Mouse (Mus musculus): ENCODE results near the gene Olfr67. TPM values are rescaled to one million over a fixed set of nuclear protein-coding genes. Genes with fewer than 3 reads are reported as not detected.
"Not testable (repeated sequence)": the region's sequence is repeated elsewhere in the genome, so short reads cannot be mapped to it uniquely, and the experiment has no call there.

Olfr67 gene
- total and polyA plus RNA-seq, 2 experiments from 2014 or later, result not detected

DNA sequence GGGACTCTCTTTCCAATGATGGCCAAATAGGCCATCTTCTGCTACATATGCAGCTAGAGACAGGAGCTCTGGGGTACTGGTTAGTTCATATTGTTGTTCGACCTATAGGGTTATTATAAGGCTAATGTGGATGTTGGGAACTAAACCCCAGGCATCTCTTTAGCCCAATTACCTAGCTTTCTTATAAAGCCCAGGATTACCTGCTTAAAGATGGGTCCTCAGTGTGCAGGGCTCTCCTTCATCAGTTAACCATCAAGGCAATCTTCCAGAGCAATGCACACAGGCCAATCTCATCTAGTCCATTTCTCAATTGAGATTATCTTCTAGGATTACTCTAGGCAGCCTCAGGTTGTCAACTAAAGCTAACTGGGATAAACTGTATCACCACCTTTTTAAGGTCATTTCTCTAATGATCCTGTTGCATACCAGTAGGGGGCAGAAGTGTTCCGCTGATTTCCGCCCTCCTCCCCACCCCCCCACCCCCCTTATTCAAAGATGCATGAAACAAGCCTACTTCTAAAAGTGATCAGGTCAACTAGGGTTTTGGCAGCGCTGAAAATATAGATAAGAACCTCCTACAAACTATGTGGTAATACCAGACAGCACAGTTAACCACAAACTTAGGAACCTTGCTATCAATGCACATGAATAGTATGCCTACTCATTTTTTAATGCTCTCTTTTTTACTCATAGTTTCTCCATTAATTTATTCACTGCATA, 1.2 kb upstream of the Olfr67 start:
- ATAC-seq (ENCODE audit: low FRiP score), result no peak

DNA sequence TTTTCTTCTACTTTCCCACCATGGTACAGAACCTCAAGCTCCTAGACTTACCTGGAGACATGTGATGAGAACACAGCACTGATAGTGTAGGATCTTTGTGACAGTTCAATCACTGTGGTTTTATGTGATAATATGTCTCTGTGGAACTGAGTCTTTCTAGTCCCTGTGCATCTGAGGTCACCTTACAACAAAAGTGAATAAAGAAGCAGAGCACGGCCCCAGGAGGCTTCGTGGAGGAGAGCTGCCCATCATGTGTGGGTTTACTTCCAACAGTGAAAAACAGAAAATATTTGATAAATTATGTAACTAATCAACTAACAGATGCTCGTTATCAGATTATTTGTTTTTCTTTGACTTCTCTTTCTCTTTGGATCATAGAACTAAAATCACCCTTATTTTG, 12.0 kb downstream of the Olfr67 start, which contains the start of gene Olfr68:
Olfr68 (minus strand) TSS at position 101 of the 400 bp plus-strand sequence.
- DNase-seq (ENCODE audit: low spot score), result no peak
- H3K27me3 ChIP-seq (ENCODE audit: insufficient read depth, low read length), result no peaks in the 10 kb centered on the region
- WGBS, result 81% methylated on average over 3 of the region's 3 CpGs
- TF ChIP-seq CTCF (IDR thresholded peaks at IDR 0.05), result no peak
- no peak within 1 kb of the TSS for H3K4me3 ChIP-seq (ENCODE audit: low read depth, low read length)
- no peak within 1 kb of the TSS for H3K4me2 ChIP-seq (ENCODE audit: low read depth, low read length, poor library complexity, severe bottlenecking)
- H3K36me3 ChIP-seq (ENCODE audit: insufficient read depth, low read length), result no peaks in the 10 kb centered on the region
- no peaks in the 10 kb centered on the region for H3K4me1 ChIP-seq (ENCODE audit: insufficient read depth, low read length)
- no peaks in the 10 kb centered on the region for H3K9me3 ChIP-seq (ENCODE audit: low read length)
- no peak within 1 kb of the TSS for H3K27ac ChIP-seq (ENCODE audit: low read depth, low read length)
- no peak for ATAC-seq (ENCODE audit: low FRiP score)
- H3K9ac ChIP-seq (replicated peaks; ENCODE audit: low read length, poor library complexity, severe bottlenecking), result no peak within 1 kb of the TSS

More for the DNA sequence above, 1.2 kb upstream of the Olfr67 start:
- 20% methylated on average over 4 of the region's 4 CpGs for WGBS
- Histone ChIP-seq H3K4me2 (ENCODE audit: low read depth, low read length, poor library complexity, severe bottlenecking) (no peak overlapping the region), H3K36me3 (ENCODE audit: insufficient read depth, low read length) (no peaks in the 10 kb centered on the region), H3K4me3 (ENCODE audit: low read depth, low read length) (no peak overlapping the region), H3K9me3 (ENCODE audit: low read length) (no peaks in the 10 kb centered on the region), H3K4me1 (ENCODE audit: insufficient read depth, low read length) (no peaks in the 10 kb centered on the region), H3K9ac (replicated peaks; ENCODE audit: low read length, poor library complexity, severe bottlenecking) (no peak overlapping the region), H3K27ac (ENCODE audit: low read depth, low read length) (no peak overlapping the region), H3K27me3 (ENCODE audit: insufficient read depth, low read length) (no peaks in the 10 kb centered on the region)
- no peak for DNase-seq (ENCODE audit: low spot score)
- TF ChIP-seq CTCF (IDR thresholded peaks at IDR 0.05), result no peak

DNA sequence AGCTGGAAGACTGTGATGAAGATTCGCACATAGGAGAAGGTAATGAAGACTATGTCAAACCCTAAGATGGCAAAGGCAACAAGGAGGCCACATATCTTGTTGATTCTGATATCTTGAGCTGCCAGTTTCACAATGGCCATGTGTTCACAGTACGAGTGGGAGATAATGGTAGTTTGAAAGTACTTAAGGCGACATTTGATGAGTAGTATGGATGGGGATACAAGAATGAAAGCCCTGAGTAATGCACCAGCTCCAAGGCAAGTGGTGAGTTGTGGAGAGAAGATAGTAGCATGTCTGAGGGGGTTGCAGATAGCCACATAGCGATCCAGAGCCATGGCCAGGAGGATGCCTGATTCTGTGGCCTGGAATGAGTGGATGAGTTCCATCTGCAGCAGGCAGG, 14.0 kb downstream of the Olfr67 start:
- H3K4me3 ChIP-seq (ENCODE audit: low read depth, low read length); H3K9me3 ChIP-seq (ENCODE audit: low read length); H3K36me3 ChIP-seq (ENCODE audit: insufficient read depth, low read length); ATAC-seq (ENCODE audit: low FRiP score); H3K4me1 ChIP-seq (ENCODE audit: insufficient read depth, low read length); H3K4me2 ChIP-seq (ENCODE audit: low read depth, low read length, poor library complexity, severe bottlenecking); H3K9ac ChIP-seq (replicated peaks; ENCODE audit: low read length, poor library complexity, severe bottlenecking); H3K27ac ChIP-seq (ENCODE audit: low read depth, low read length); H3K27me3 ChIP-seq (ENCODE audit: insufficient read depth, low read length); DNase-seq (ENCODE audit: low spot score): not testable (repeated sequence)
- WGBS, result 90% methylated on average over 4 of the region's 4 CpGs

DNA sequence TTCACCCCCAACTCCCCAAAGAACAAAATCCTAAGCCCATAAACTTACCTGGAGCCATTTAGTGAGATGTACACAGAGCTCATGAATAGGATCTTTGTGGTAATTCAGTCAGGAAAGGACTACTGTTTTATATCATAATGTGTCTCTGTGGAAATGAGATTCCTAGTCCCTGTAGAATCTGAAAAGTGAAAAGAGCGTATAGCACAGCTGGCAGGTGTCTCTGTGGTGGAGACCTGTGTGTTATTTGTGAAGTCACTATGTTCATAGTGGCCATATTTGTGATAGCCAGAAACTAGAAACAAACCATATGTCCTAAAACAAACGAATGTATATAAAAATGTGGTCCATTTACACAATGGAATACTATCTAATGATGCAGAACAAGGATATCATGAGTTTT, 20.1 kb downstream of the Olfr67 start, which contains the start of gene Olfr69:
Olfr69 (minus strand) TSS at position 101 of the 400 bp plus-strand sequence.
- 74% methylated on average over 2 of the region's 2 CpGs for WGBS
- DNase-seq (ENCODE audit: low spot score) (no peak), ATAC-seq (ENCODE audit: low FRiP score) (no peak)
- Histone ChIP-seq H3K9ac (replicated peaks; ENCODE audit: low read length, poor library complexity, severe bottlenecking) (no peak within 1 kb of the TSS), H3K36me3 (ENCODE audit: insufficient read depth, low read length) (no peaks in the 10 kb centered on the region), H3K9me3 (ENCODE audit: low read length) (no peaks in the 10 kb centered on the region), H3K4me1 (ENCODE audit: insufficient read depth, low read length) (no peaks in the 10 kb centered on the region), H3K27ac (ENCODE audit: low read depth, low read length) (no peak within 1 kb of the TSS), H3K4me3 (ENCODE audit: low read depth, low read length) (no peak within 1 kb of the TSS), H3K4me2 (ENCODE audit: low read depth, low read length, poor library complexity, severe bottlenecking) (no peak within 1 kb of the TSS), H3K27me3 (ENCODE audit: insufficient read depth, low read length) (no peaks in the 10 kb centered on the region)
- TF ChIP-seq CTCF (IDR thresholded peaks at IDR 0.05), result no peak

DNA sequence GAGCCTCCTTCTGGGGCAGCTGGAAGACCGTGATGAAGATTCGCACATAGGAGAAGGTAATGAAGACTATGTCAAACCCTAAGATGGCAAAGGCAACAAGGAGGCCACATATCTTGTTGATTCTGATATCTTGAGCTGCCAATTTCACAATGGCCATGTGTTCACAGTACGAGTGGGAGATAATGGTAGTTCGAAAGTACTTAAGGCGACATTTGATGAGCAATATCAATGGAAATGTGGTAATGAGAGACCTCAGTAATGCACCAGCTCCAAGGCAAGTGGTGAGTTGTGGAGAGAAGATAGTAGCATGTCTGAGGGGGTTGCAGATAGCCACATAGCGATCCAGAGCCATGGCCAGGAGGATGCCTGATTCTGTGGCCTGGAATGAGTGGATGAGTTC, 23.9 kb downstream of the Olfr67 start:
- H3K4me2 ChIP-seq (ENCODE audit: low read depth, low read length, poor library complexity, severe bottlenecking), result not testable (repeated sequence)

DNA sequence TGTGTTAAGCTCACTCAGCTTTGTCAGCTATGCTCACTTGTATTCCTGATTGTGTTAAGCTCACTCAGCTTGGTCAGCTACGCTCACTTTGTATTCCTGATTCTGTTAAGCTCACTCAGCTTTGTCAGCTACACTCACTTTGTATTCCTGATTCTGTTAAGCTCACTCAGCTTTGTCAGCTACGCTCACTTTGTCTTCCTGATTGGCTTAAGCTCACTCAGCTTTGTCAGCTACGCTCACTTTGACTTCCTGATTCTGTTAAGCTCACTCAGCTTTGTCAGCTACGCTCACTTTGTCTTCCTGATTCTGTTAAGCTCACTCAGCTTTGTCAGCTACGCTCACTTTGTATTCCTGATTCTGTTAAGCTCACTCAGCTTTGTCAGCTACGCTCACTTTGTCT, 29.4 kb downstream of the Olfr67 start:
- WGBS, result 92% methylated on average over 6 of the region's 6 CpGs
- H3K27ac ChIP-seq (ENCODE audit: low read depth, low read length); H3K4me2 ChIP-seq (ENCODE audit: low read depth, low read length, poor library complexity, severe bottlenecking); H3K27me3 ChIP-seq (ENCODE audit: insufficient read depth, low read length); DNase-seq (ENCODE audit: low spot score); H3K4me3 ChIP-seq (ENCODE audit: low read depth, low read length); H3K36me3 ChIP-seq (ENCODE audit: insufficient read depth, low read length); ATAC-seq (ENCODE audit: low FRiP score); H3K9me3 ChIP-seq (ENCODE audit: low read length); H3K9ac ChIP-seq (replicated peaks; ENCODE audit: low read length, poor library complexity, severe bottlenecking); H3K4me1 ChIP-seq (ENCODE audit: insufficient read depth, low read length): not testable (repeated sequence)

More for the DNA sequence above, 23.9 kb downstream of the Olfr67 start:
- H3K27ac ChIP-seq (ENCODE audit: low read depth, low read length); H3K27me3 ChIP-seq (ENCODE audit: insufficient read depth, low read length); H3K36me3 ChIP-seq (ENCODE audit: insufficient read depth, low read length); H3K9me3 ChIP-seq (ENCODE audit: low read length); H3K4me1 ChIP-seq (ENCODE audit: insufficient read depth, low read length); ATAC-seq (ENCODE audit: low FRiP score); H3K4me3 ChIP-seq (ENCODE audit: low read depth, low read length); H3K9ac ChIP-seq (replicated peaks; ENCODE audit: low read length, poor library complexity, severe bottlenecking); DNase-seq (ENCODE audit: low spot score): not testable (repeated sequence)
- 86% methylated on average over 5 of the region's 6 CpGs for WGBS

Measured in midbrain, postnatal 0 days (tissue).